Mouse (Mus musculus) small intestine, adult 2 months (tissue): ENCODE measurements at regions not wholly inside any gene's neighbourhood (a gene's known extent, or its start where the extent isn't known, plus 50 kb on each side); places are given as distances from the start of the nearest gene placed in this dataset.

Experiments used
- CTCF ChIP-seq: fragments of 200-500 bp; IDR thresholded peaks from 2 replicates; pipeline ENCODE4 v1.5.1; 2012; ENCODE audit warnings: low read depth, mild to moderate bottlenecking, control low read depth, inconsistent platforms, low read length, moderate library complexity, mixed read lengths; ENCODE audit not compliant: insufficient replicate concordance, insufficient read length; ENCODE audit errors: extremely low read depth
- POLR2A ChIP-seq: fragments of 200-500 bp; IDR thresholded peaks from 2 replicates; pipeline ENCODE4 v1.6.1; 2012; ENCODE audit warnings: low read depth, mild to moderate bottlenecking, control low read depth, inconsistent platforms, low read length, moderate library complexity

- no peak for TF ChIP-seq CTCF
- TF ChIP-seq POLR2A, result no peak
These were observed 65.3 kb upstream of the Osbpl8 start for GRCm38 (mm10) chr10:111099059-111099811.
